Comparison of ENCODE assay signal across 8 mouse cellular contexts in genomic region chr12:98920194-98920991, GRCm38 (mm10). TPM values are rescaled to one million over a fixed set of nuclear protein-coding genes. Genes with fewer than 3 reads are reported as not detected.
DNase-seq lines count a peak whose midpoint lies in the region; ATAC-seq and TF ChIP-seq lines count a peak whose summit lies in the region.

Gene Ttc8 (plus strand): TSS chr12:98920574.

- WGBS in hindbrain, embryonic 11.5 days: under 1% methylated on average over 35 of the region's 35 CpGs
- WGBS in lung, embryonic 16.5 days: under 1% methylated on average over 35 of the region's 35 CpGs

- H3K4me3 ChIP-seq in hindbrain, embryonic 11.5 days (ENCODE audit: low read depth, low read length): peak within 1 kb of the TSS; percentile 72
- H3K4me3 ChIP-seq in lung, embryonic 16.5 days (ENCODE audit: low read length): peak within 1 kb of the TSS; percentile 69

- DNase-seq in Patski (ENCODE audit: low read depth, low spot score): peak; percentile 56
- DNase-seq in cerebellum, postnatal 14 days: peak; percentile 90 to 92
- peak; percentile 77 to 87 for DNase-seq in frontal cortex, postnatal 10 days (ENCODE audit: low spot score in 2 of 2)
- peak; percentile 93 for DNase-seq in hindbrain, embryonic 11.5 days (ENCODE audit: low spot score)
- DNase-seq in layer of hippocampus, adult 9-11 months: peak; percentile 89
- DNase-seq in ovary, postnatal 10 days (ENCODE audit: low spot score): peak; percentile 78
- DNase-seq in thymus, postnatal 0 days (ENCODE audit: low spot score): peak; percentile 82

- ATAC-seq in Patski: peak; percentile 96
- peak; percentile 99 for ATAC-seq in hindbrain, embryonic 11.5 days (ENCODE audit: low FRiP score)
- peak; percentile 99 for ATAC-seq in lung, embryonic 16.5 days (ENCODE audit: low read depth)

- H3K27me3 ChIP-seq in Patski: peaks cover 25% of the 10 kb centered on the region
- no peaks in the 10 kb centered on the region for H3K27me3 ChIP-seq in hindbrain, embryonic 11.5 days (ENCODE audit: control insufficient read depth, insufficient read depth, low read length)
- peaks cover 2% of the 10 kb centered on the region; the same call in 1 of the 2 replicates for H3K27me3 ChIP-seq in lung, embryonic 16.5 days (ENCODE audit: control insufficient read depth, insufficient read depth, low read depth, low read length)

- no peaks in the 10 kb centered on the region for H3K36me3 ChIP-seq in hindbrain, embryonic 11.5 days (ENCODE audit: control insufficient read depth, insufficient read depth, low read length)
- no peaks in the 10 kb centered on the region for H3K36me3 ChIP-seq in lung, embryonic 16.5 days (ENCODE audit: control insufficient read depth, insufficient read depth, low read length)

- peak within 1 kb of the TSS; percentile 85 for H3K27ac ChIP-seq in hindbrain, embryonic 11.5 days (ENCODE audit: low read depth, low read length)
- H3K27ac ChIP-seq in lung, embryonic 16.5 days (ENCODE audit: low read length): peak within 1 kb of the TSS; percentile 25

- no peaks in the 10 kb centered on the region for H3K9me3 ChIP-seq in hindbrain, embryonic 11.5 days (ENCODE audit: control insufficient read depth, low read length)
- no peaks in the 10 kb centered on the region for H3K9me3 ChIP-seq in lung, embryonic 16.5 days (ENCODE audit: control insufficient read depth, low read length)

- POLR2A ChIA-PET in Patski (lab: Charles Lee): interaction anchor here (0.6 kb wide), 1 partner anchor 15 kb away, joined by 4 read pairs; no protein-coding TSS in a partner anchor

- no peaks in the 10 kb centered on the region for H3K4me1 ChIP-seq in hindbrain, embryonic 11.5 days (replicated peaks; ENCODE audit: control insufficient read depth, insufficient read depth, low read length)
- peaks cover 9% of the 10 kb centered on the region for H3K4me1 ChIP-seq in lung, embryonic 16.5 days (replicated peaks; ENCODE audit: control insufficient read depth, insufficient read depth, low read length)

- H3K4me2 ChIP-seq in hindbrain, embryonic 11.5 days (replicated peaks; ENCODE audit: low read depth, low read length): peak within 1 kb of the TSS; percentile 52
- peak within 1 kb of the TSS; percentile 79 for H3K4me2 ChIP-seq in lung, embryonic 16.5 days (ENCODE audit: low read depth, low read length)

- peak within 1 kb of the TSS; percentile 82 for H3K9ac ChIP-seq in hindbrain, embryonic 11.5 days (ENCODE audit: low read depth, low read length)
- H3K9ac ChIP-seq in lung, embryonic 16.5 days (ENCODE audit: low read length): peak within 1 kb of the TSS; percentile 78

- CTCF ChIA-PET in Patski (lab: Charles Lee): interaction anchor here (0.9 kb wide), 1 partner anchor 189 kb away, joined by 3 read pairs; no protein-coding TSS in a partner anchor

- TF ChIP-seq CTCF in Patski (IDR thresholded peaks at IDR 0.05): no peak

- in situ Hi-C loops in Patski (cut with MboI; ENCODE audit: low pct_unique_long_range_greater_than_20kb): no loop called here

RNA-seq across cellular contexts. Expression of gene Ttc8, which starts in this region (rescaled TPM):
- 35.1 TPM for polyA plus RNA-seq in Patski (2021)
- polyA plus RNA-seq in hindbrain, embryonic 11.5 days (2014; fragmentation: Nextera tagmentation; extraction: Ambion mirVana): 40.4 and 43.4 TPM in 2 replicates
- polyA plus RNA-seq in lung, embryonic 16.5 days (2015; fragmentation: Nextera tagmentation; extraction: Ambion mirVana): 31.6 and 33.4 TPM in 2 replicates
- polyA plus RNA-seq in thymus, postnatal 0 days (2015; fragmentation: Nextera tagmentation; extraction: Ambion mirVana): 10.2 and 10.9 TPM in 2 replicates

Comparison
In these comparisons a context has a peak if more than half of its experiments do, and no peak if none do; other contexts are left out.
1. Peak in every context shown above with its lines: DNase-seq, ATAC-seq, H3K4me3 ChIP-seq and H3K27ac ChIP-seq.